Mouse (Mus musculus): ENCODE results near the gene Cd200r4.
"Not testable (repeated sequence)": the region's sequence is repeated elsewhere in the genome, so short reads cannot be mapped to it uniquely, and the experiment has no call there.

DNA sequence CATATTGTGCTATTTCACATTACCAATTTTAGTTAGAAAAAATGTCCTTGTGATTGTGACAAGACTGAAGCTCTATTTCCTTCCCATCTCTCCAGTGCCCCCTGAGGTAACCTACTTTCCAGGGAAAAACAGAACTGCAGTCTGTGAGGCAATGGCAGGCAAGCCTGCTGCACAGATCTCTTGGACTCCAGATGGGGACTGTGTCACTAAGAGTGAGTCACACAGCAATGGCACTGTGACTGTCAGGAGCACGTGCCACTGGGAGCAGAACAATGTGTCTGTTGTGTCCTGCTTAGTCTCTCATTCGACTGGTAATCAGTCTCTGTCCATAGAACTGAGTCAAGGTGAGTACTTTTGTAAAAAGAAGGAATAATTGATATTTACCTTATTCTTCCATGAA lies 21.7 kb downstream of the Cd200r4 start:
- TF ChIP-seq CTCF (IDR thresholded peaks at IDR 0.05; ENCODE audit: low read depth, low read length); EP300 (IDR thresholded peaks at IDR 0.05; ENCODE audit: insufficient read depth, low read depth, low read length): not testable (repeated sequence)
